Mouse (Mus musculus) neural tube, embryonic 11.5 days (tissue): ENCODE data around the gene Alg1. TPM values are rescaled to one million over a fixed set of nuclear protein-coding genes. Genes with fewer than 3 reads are reported as not detected.

Experiments used
- ATAC-seq: fragments of 200-750 bp; cut with Nextera tagmentation; 2 replicates; pipeline ENCODE4 v1.8.0; 2017; ENCODE audit warnings: moderate number of reproducible peaks, mild to moderate bottlenecking, moderate TSS enrichment, moderate library complexity; ENCODE audit not compliant: insufficient read depth, low FRiP score, low TSS enrichment
- DNase-seq: peaks from one replicate; pipeline ENCODE4 v3.0.0-alpha.2; 2015; ENCODE audit warnings: low spot score
- H3K27ac ChIP-seq: fragments of 300-500 bp; sonication (generic); 2 replicates; pipeline ENCODE4 v1.5.1; 2014; ENCODE audit warnings: low read depth, mild to moderate bottlenecking, low read length
- H3K27me3 ChIP-seq: fragments of 300-500 bp; sonication (generic); 2 replicates; pipeline ENCODE4 v1.6.1; 2014; ENCODE audit warnings: mild to moderate bottlenecking, low read length, mixed read lengths; ENCODE audit not compliant: control insufficient read depth, insufficient read depth
- H3K36me3 ChIP-seq: fragments of 300-500 bp; sonication (generic); 2 replicates; pipeline ENCODE4 v1.6.1; 2014; ENCODE audit warnings: mild to moderate bottlenecking, low read length, moderate library complexity, mixed read lengths; ENCODE audit not compliant: control insufficient read depth, insufficient read depth
- H3K4me1 ChIP-seq: fragments of 300-500 bp; sonication (generic); 2 replicates; pipeline ENCODE4 v1.6.1; 2014; ENCODE audit warnings: low read length, mixed read lengths; ENCODE audit not compliant: control insufficient read depth, insufficient read depth
- H3K4me2 ChIP-seq: fragments of 300-500 bp; sonication (generic); 2 replicates; pipeline ENCODE4 v1.6.1; 2014; ENCODE audit warnings: low read depth, mild to moderate bottlenecking, moderate library complexity
- H3K4me3 ChIP-seq: fragments of 300-500 bp; sonication (generic); 2 replicates; pipeline ENCODE4 v1.5.1; 2014; ENCODE audit warnings: low read depth, low read length
- H3K9ac ChIP-seq: fragments of 300-500 bp; sonication (generic); 2 replicates; pipeline ENCODE4 v1.6.1; 2014; ENCODE audit warnings: mild to moderate bottlenecking, low read length
- H3K9me3 ChIP-seq: fragments of 300-500 bp; sonication (generic); 2 replicates; pipeline ENCODE4 v1.6.1; 2016; ENCODE audit warnings: low read length; ENCODE audit not compliant: control insufficient read depth
- WGBS: fragments of 180-500 bp; shearing (Covaris S2); extraction: QIAGEN DNeasy Blood & Tissue Kit; methylation state at CpG from one replicate; pipeline ENCODE4 v1.1.7; 2014; 5-methylcytosine and 5-hydroxymethylcytosine counted together
- polyA plus RNA-seq: library from polyadenylated mRNA; unstranded; fragments of >200 nt; fragmentation: Nextera tagmentation; extraction: Ambion mirVana; gene quantifications from 2 replicates; pipeline ENCODE4 v1.2.1, GENCODE M21; 2014

Gene Alg1
- polyA plus RNA-seq, 1 experiment from 2014 or later = 26.9 TPM

DNA sequence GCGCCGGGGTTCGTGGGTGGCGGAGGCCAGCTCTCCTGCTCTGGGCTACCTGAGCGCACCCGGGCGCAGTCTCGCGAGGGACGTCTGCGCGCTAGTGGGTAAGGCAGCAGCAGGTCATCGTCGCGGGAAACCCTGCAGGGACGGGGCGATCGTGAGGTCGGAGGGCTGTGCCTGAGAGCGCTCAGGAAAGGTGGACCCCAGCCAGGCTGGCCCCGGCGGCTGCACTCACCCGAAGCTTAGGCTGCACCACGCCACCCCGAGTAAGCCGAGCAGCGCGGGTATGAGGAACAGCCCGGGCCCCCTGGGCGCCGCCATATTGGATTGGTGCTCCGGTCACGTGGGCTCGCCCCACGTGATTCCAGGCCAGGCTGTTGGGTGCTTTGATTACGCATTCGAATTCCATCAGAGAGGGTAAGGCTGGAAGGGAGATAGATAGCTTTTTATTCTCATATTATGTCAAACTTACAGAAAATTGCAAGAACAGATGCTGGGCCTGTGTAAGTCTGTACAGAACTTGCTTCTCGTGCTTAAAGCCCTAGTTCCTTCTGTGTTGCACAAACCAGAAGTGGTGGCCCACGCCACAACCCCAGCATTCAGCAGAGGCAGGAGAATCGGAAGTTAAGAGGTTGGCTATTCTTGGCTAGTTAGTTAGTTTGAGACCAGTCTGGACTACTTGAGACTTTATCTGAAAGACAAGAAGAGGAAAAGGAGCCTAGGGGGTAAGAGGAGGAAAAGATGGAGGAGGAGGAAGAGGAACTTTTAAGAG is 29.6 kb upstream of the Alg1 start, which contains the start of gene Nagpa:
Gene Nagpa (minus strand): TSS at position 345 of the 766 bp plus-strand sequence.
- Histone ChIP-seq H3K9me3 (no peaks in the 10 kb centered on the region), H3K9ac (peak within 1 kb of the TSS; percentile 71), H3K4me1 (no peaks in the 10 kb centered on the region), H3K4me3 (peak within 1 kb of the TSS; percentile 86), H3K4me2 (peak within 1 kb of the TSS; percentile 96), H3K27ac (no peak within 1 kb of the TSS), H3K27me3 (no peaks in the 10 kb centered on the region), H3K36me3 (no peaks in the 10 kb centered on the region)
- 5% methylated on average over 39 of the region's 40 CpGs for WGBS
- DNase-seq = peak; percentile 89
- peak; percentile 90 for ATAC-seq

DNA sequence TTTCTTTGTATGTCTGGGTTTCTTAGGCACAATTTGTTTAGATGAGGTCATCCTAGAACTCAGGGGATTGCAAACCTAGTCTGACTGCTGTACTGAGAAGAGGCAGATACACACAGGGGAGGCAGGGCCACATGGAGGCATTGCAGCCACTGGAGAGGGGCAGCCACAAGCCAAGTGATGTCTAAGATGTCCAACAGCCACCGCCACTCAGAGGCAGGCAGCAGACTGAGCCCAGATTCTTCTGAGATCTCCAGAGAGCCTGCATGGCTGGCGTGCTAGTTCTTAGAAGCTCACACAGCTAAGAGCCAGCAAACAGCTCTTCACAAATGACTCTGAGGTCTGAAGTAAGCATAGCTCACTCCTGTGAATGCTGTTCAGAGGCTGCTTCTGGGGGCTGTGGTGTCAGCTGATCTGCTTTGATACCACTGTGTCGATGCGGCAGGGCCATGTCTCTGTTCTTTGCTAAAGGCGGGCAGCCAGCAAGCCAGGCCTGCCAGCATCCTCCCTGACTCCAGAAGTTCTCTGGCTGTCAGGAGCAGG is 27.9 kb upstream of the Alg1 start:
- 86% methylated on average over 5 of the region's 5 CpGs for WGBS
- Histone ChIP-seq H3K36me3 (no peaks in the 10 kb centered on the region), H3K27me3 (no peaks in the 10 kb centered on the region), H3K4me3 (no peak overlapping the region), H3K9ac (no peak overlapping the region), H3K4me1 (no peaks in the 10 kb centered on the region), H3K4me2 (no peak overlapping the region), H3K9me3 (no peaks in the 10 kb centered on the region), H3K27ac (no peak overlapping the region)
- ATAC-seq = no peak
- no peak for DNase-seq

DNA sequence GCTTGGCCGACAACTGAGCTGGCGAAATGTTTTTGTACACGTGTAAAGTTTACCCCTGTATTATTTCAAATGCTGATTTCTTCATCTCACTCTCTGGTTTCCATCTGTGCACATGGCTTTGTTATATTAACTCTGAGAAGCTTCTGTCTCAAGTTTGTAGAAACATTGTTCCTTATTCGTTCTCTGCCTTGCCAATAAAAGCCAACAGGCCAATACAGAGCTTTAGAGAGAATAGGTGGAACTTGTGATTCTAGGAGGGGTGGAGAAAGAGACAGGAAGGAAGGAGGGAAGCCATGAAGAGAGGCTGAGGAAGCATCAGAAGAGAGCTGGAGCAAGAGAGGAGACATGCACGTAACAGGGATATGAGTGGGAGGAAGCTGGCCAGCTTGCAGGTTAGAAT is 27.4 kb upstream of the Alg1 start:
- ATAC-seq = no peak
- Histone ChIP-seq H3K4me2 (no peak overlapping the region), H3K4me1 (no peaks in the 10 kb centered on the region), H3K9ac (no peak overlapping the region), H3K36me3 (no peaks in the 10 kb centered on the region), H3K27me3 (no peaks in the 10 kb centered on the region), H3K9me3 (no peaks in the 10 kb centered on the region), H3K4me3 (no peak overlapping the region), H3K27ac (no peak overlapping the region)
- 72% methylated on average over 5 of the region's 5 CpGs for whole genome bisulfite sequencing
- DNase-seq = no peak

DNA sequence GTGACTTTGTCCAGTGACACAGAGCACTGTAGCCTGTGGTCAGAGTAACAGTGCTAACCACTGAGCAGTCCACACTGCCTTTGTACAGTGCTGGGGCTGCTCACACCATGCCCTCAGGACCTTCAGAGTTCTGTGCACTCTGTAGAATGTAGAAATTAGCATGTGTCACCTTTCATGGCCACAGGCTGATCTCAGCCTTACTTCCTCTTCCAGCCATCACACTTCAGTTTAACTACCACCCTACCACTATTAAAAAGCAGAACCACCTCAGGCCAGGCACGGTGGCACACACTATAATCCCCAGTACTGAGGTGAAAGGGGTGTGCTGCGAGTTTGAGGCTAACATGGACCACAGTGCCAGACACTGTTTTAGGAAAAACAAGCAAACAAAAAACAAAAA is 23.1 kb upstream of the Alg1 start:
- H3K36me3 ChIP-seq = no peaks in the 10 kb centered on the region
- H3K27ac ChIP-seq = no peak overlapping the region
- H3K9me3 ChIP-seq = no peaks in the 10 kb centered on the region
- no peaks in the 10 kb centered on the region for H3K4me1 ChIP-seq
- WGBS = 74% methylated on average over 2 of the region's 2 CpGs
- H3K4me3 ChIP-seq = no peak overlapping the region
- H3K27me3 ChIP-seq = no peaks in the 10 kb centered on the region
- H3K4me2 ChIP-seq = no peak overlapping the region
- no peak overlapping the region for H3K9ac ChIP-seq
- DNase-seq = no peak
- ATAC-seq = no peak

DNA sequence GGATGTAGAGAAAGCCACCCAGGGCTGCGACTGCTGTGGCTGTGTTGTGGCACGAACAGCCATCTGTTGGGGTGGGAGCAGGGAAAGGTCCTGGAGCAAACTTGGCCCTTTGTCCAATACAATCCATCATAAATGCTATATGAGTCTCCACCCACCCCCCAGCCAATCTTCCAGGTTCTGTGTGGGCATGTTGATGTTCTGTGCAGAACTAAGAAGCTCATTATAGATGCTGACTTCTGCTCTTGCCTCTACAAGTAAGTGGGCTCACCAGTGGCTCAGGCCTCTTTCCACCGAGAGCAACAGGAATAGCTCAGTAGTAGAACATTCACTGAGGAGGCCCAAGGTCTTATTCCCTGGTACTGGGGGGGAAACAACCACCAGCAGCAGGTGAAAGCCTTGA is 21.3 kb upstream of the Alg1 start:
- ATAC-seq = no peak
- WGBS = 84% methylated on average over 3 of the region's 3 CpGs
- Histone ChIP-seq H3K36me3 (no peaks in the 10 kb centered on the region), H3K27me3 (no peaks in the 10 kb centered on the region), H3K9me3 (no peaks in the 10 kb centered on the region), H3K4me1 (no peaks in the 10 kb centered on the region), H3K4me3 (no peak overlapping the region), H3K9ac (no peak overlapping the region), H3K4me2 (no peak overlapping the region), H3K27ac (no peak overlapping the region)
- DNase-seq = no peak

DNA sequence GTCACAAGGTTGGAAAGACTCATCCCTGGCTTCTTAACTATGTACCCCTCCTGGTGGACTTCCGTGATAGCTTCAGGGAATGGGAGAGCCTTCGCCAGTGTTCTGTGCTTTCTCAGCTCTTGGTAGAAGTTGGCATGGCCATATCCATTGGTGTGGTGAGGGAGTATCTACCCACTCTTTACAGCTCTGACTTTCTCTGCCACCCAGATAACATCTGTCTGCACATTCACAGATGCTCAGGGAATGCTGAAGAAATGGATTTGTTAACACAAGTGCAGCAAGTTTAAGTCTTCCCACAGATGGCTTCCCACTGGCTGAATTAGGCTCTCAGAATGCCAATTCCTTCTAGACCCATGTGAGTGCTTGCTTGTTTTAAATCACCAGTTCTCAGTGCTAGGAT is 19.3 kb upstream of the Alg1 start:
- no peak for DNase-seq
- no peak overlapping the region for H3K27ac ChIP-seq
- WGBS = 90% methylated on average over 2 of the region's 2 CpGs
- no peaks in the 10 kb centered on the region for H3K27me3 ChIP-seq
- no peaks in the 10 kb centered on the region for H3K9me3 ChIP-seq
- no peak for ATAC-seq
- H3K4me1 ChIP-seq = no peaks in the 10 kb centered on the region
- no peak overlapping the region for H3K4me3 ChIP-seq
- no peaks in the 10 kb centered on the region for H3K36me3 ChIP-seq
- no peak overlapping the region for H3K4me2 ChIP-seq
- no peak overlapping the region for H3K9ac ChIP-seq

DNA sequence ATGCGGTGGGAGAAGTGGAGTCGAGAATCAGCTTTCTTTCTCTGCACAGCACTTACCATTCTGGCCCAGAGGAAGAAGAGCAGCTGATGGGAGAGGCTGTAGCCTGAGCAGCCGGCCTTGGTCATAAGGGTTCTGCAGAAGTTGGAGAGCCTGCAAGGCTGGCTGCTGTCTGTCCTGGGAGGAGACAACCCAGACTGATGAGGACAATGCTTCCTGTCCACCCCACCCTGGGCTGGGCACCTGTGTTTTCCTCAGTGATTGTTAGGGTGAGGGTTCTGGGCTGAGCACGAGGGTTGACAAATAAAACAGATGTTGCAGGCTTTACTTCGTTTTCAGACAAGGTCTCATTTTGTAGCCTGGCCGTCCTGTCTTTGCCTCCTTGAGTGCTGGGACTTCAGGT is 16.7 kb upstream of the Alg1 start:
- no peak overlapping the region for H3K4me2 ChIP-seq
- H3K27me3 ChIP-seq = no peaks in the 10 kb centered on the region
- ATAC-seq = no peak
- H3K9ac ChIP-seq = no peak overlapping the region; the same call in 1 of the 2 replicates
- H3K4me3 ChIP-seq = no peak overlapping the region
- no peaks in the 10 kb centered on the region for H3K4me1 ChIP-seq
- WGBS = 67% methylated on average over 6 of the region's 6 CpGs
- no peak overlapping the region for H3K27ac ChIP-seq
- no peaks in the 10 kb centered on the region for H3K9me3 ChIP-seq
- H3K36me3 ChIP-seq = no peaks in the 10 kb centered on the region
- no peak for DNase-seq

DNA sequence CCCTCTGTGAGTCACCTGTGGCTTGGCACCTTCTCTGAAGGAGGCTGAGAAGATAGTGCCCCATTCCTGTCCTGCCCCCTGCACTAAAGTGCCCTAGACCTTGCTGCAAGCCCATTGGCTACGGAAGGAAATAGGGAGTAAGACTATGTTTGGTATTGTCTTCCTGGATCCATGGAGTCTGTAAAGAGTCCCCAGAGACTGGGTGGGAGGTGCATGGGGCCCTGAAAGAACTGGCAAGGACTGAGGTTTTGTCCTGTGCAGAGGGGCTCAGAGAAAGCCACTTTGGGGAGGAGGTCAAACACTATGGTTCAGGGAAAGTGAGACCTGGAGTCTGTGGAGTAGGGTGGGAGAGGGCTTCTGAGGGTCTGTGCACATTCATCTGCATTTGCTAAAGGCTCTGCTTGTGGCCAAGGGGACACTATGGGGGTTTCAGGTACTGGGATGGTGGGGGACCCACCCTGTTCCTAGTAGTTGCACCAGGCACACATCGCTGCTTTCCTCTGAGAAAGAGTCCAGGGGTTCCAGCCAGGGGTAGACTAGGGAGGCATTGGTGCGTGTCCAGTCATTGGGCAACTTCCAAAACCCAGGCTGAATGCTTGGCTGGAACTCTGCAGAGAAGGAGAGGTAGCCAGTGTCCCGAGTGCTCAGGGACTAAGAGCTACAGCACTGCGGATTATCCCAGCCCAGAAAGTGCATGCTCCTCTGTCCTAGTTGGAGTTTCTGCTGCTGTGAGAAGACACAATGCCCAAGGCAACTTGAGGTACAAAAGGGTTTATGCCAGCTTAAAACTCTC is 15.9 kb upstream of the Alg1 start:
- Histone ChIP-seq H3K9me3 (no peaks in the 10 kb centered on the region), H3K4me2 (no peak overlapping the region), H3K27me3 (no peaks in the 10 kb centered on the region), H3K9ac (no peak overlapping the region), H3K36me3 (no peaks in the 10 kb centered on the region), H3K4me1 (no peaks in the 10 kb centered on the region), H3K4me3 (no peak overlapping the region), H3K27ac (no peak overlapping the region)
- ATAC-seq (no peak), DNase-seq (no peak)
- 70% methylated on average over 5 of the region's 5 CpGs for WGBS
